Mouse (Mus musculus) midbrain, postnatal 0 days (tissue): ENCODE results near the gene Gramd1a. TPM values are rescaled to one million over a fixed set of nuclear protein-coding genes. Genes with fewer than 3 reads are reported as not detected.

Experiments used
- ATAC-seq: fragments of 200-750 bp; cut with Nextera tagmentation; 2 replicates; pipeline ENCODE4 v1.8.0; 2017; ENCODE audit warnings: moderate number of reproducible peaks, mild to moderate bottlenecking, moderate TSS enrichment, moderate library complexity; ENCODE audit not compliant: low FRiP score
- DNase-seq: peaks from one replicate; pipeline ENCODE4 v3.0.0-alpha.2; 2015; ENCODE audit warnings: low spot score
- H3K27ac ChIP-seq: fragments of 300-500 bp; sonication (generic); 2 replicates; pipeline ENCODE4 v1.5.1; 2014; ENCODE audit warnings: low read depth, mild to moderate bottlenecking, low read length, mixed read lengths
- H3K27me3 ChIP-seq: fragments of 300-500 bp; sonication (generic); 2 replicates; pipeline ENCODE4 v1.6.1; 2014; ENCODE audit warnings: low read length, control low read depth, mixed read lengths; ENCODE audit not compliant: insufficient read depth
- H3K36me3 ChIP-seq: fragments of 300-500 bp; sonication (generic); 2 replicates; pipeline ENCODE4 v1.6.1; 2014; ENCODE audit warnings: low read length, control low read depth, mixed read lengths; ENCODE audit not compliant: insufficient read depth
- H3K4me1 ChIP-seq: fragments of 300-500 bp; sonication (generic); 2 replicates; pipeline ENCODE4 v1.6.1; 2014; ENCODE audit warnings: mild to moderate bottlenecking, control low read depth, antibody characterized with exemption, low read length, mixed read lengths; ENCODE audit not compliant: insufficient read depth
- H3K4me2 ChIP-seq: fragments of 300-500 bp; sonication (generic); 2 replicates; pipeline ENCODE4 v1.6.1; 2014; ENCODE audit warnings: low read depth, mild to moderate bottlenecking, low read length, mixed read lengths; ENCODE audit not compliant: poor library complexity, severe bottlenecking
- H3K4me3 ChIP-seq: fragments of 300-500 bp; sonication (generic); 2 replicates; pipeline ENCODE4 v1.5.1; 2014; ENCODE audit warnings: low read depth, mild to moderate bottlenecking, low read length, moderate library complexity
- H3K9ac ChIP-seq: fragments of 300-500 bp; sonication (generic); replicated peaks from 2 replicates; pipeline ENCODE4 v1.6.1; 2014; ENCODE audit warnings: mild to moderate bottlenecking, low read length, moderate library complexity, mixed read lengths; ENCODE audit not compliant: poor library complexity, severe bottlenecking
- H3K9me3 ChIP-seq: fragments of 300-500 bp; sonication (generic); 2 replicates; pipeline ENCODE4 v1.6.1; 2016; ENCODE audit warnings: low read length, control low read depth
- CTCF ChIP-seq: IDR thresholded peaks from 2 replicates; pipeline ENCODE4 v1.5.1; 2016; ENCODE audit warnings: antibody characterized with exemption, mild to moderate bottlenecking
- WGBS: fragments of 180-500 bp; shearing (Covaris S2); extraction: QIAGEN DNeasy Blood & Tissue Kit; methylation state at CpG from one replicate; pipeline ENCODE4 v1.1.7; 2014; 5-methylcytosine and 5-hydroxymethylcytosine counted together
- polyA plus RNA-seq: library from polyadenylated mRNA; unstranded; fragments of >200 nt; fragmentation: Nextera tagmentation; extraction: Ambion mirVana; gene quantifications from 2 replicates; pipeline ENCODE4 v1.2.1, GENCODE M21; 2015
- total RNA-seq: library from RNA; depleted of rRNA; stranded (reverse); fragments of >200 nt; gene quantifications from 2 replicates; pipeline ENCODE4 v1.2.3, GENCODE M21; 2014

Gene Gramd1a
- total and polyA plus RNA-seq, 2 experiments from 2014 or later = 160 to 270 TPM

- no peak overlapping the region for H3K4me3 ChIP-seq
- H3K9me3 ChIP-seq = no peaks in the 10 kb centered on the region
- H3K27ac ChIP-seq = no peak overlapping the region
- WGBS = 94% methylated on average over 11 of the region's 11 CpGs
- no peak overlapping the region for H3K4me2 ChIP-seq
- no peak overlapping the region for H3K9ac ChIP-seq
- no peaks in the 10 kb centered on the region for H3K36me3 ChIP-seq
- ATAC-seq (no peak), DNase-seq (no peak)
- no peaks in the 10 kb centered on the region for H3K4me1 ChIP-seq
- H3K27me3 ChIP-seq = no peaks in the 10 kb centered on the region
- TF ChIP-seq CTCF = no peak
These were observed 38.2 kb downstream of the Gramd1a start for GRCm38 (mm10) chr7:31117465-31117864.

GRCm38 (mm10) chr7:31116721-31117145, 39.0 kb downstream of the Gramd1a start:
- no peak for ATAC-seq
- H3K4me3 ChIP-seq = no peak overlapping the region
- no peak for TF ChIP-seq CTCF
- DNase-seq = no peak
- no peak overlapping the region for H3K9ac ChIP-seq
- H3K4me1 ChIP-seq = no peaks in the 10 kb centered on the region
- no peaks in the 10 kb centered on the region for H3K9me3 ChIP-seq
- no peaks in the 10 kb centered on the region for H3K36me3 ChIP-seq
- H3K27me3 ChIP-seq = no peaks in the 10 kb centered on the region
- 50% methylated on average over 15 of the region's 16 CpGs for WGBS
- H3K4me2 ChIP-seq = no peak overlapping the region
- H3K27ac ChIP-seq = no peak overlapping the region

- no peaks in the 10 kb centered on the region for H3K27me3 ChIP-seq
- TF ChIP-seq CTCF = no peak
- H3K9me3 ChIP-seq = no peaks in the 10 kb centered on the region
- no peak overlapping the region for H3K27ac ChIP-seq
- DNase-seq (no peak), ATAC-seq (no peak)
- whole genome bisulfite sequencing = 39% methylated on average over 17 of the region's 17 CpGs
- H3K4me1 ChIP-seq = no peaks in the 10 kb centered on the region
- H3K4me2 ChIP-seq = no peak overlapping the region
- no peak overlapping the region for H3K9ac ChIP-seq
- no peak overlapping the region for H3K4me3 ChIP-seq
- no peaks in the 10 kb centered on the region for H3K36me3 ChIP-seq
These were observed 40.1 kb downstream of the Gramd1a start for GRCm38 (mm10) chr7:31115587-31116043.

GRCm38 (mm10) chr7:31115182-31115581, 40.5 kb downstream of the Gramd1a start, which contains the start of gene Hpn:
Gene Hpn, minus strand, starts transcription at chr7:31115290.
- no peak for DNase-seq
- Histone ChIP-seq H3K27me3 (no peaks in the 10 kb centered on the region), H3K4me2 (no peak within 1 kb of the TSS), H3K36me3 (no peaks in the 10 kb centered on the region), H3K4me3 (no peak within 1 kb of the TSS), H3K4me1 (no peaks in the 10 kb centered on the region), H3K9ac (no peak within 1 kb of the TSS), H3K9me3 (no peaks in the 10 kb centered on the region), H3K27ac (no peak within 1 kb of the TSS)
- TF ChIP-seq CTCF = no peak
- WGBS = 22% methylated on average over 11 of the region's 15 CpGs
- no peak for ATAC-seq

- peak; percentile 11; the same call in 1 of the 2 replicates for TF ChIP-seq CTCF
- no peaks in the 10 kb centered on the region for H3K9me3 ChIP-seq
- DNase-seq (no peak), ATAC-seq (no peak; the same call in 1 of the 2 replicates)
- H3K4me3 ChIP-seq = no peak overlapping the region
- no peak overlapping the region for H3K27ac ChIP-seq
- no peaks in the 10 kb centered on the region for H3K27me3 ChIP-seq
- no peaks in the 10 kb centered on the region for H3K4me1 ChIP-seq
- no peak overlapping the region for H3K4me2 ChIP-seq
- no peaks in the 10 kb centered on the region for H3K36me3 ChIP-seq
- H3K9ac ChIP-seq = no peak overlapping the region
- 60% methylated on average over 10 of the region's 10 CpGs for WGBS
These were observed 41.0 kb downstream of the Gramd1a start for GRCm38 (mm10) chr7:31114646-31115045.

GRCm38 (mm10) chr7:31113800-31114199, 41.9 kb downstream of the Gramd1a start:
- DNase-seq (no peak), ATAC-seq (no peak)
- Histone ChIP-seq H3K27me3 (no peaks in the 10 kb centered on the region), H3K9ac (no peak overlapping the region), H3K27ac (no peak overlapping the region), H3K9me3 (no peaks in the 10 kb centered on the region), H3K4me3 (no peak overlapping the region), H3K36me3 (no peaks in the 10 kb centered on the region), H3K4me2 (no peak overlapping the region), H3K4me1 (no peaks in the 10 kb centered on the region)
- 86% methylated on average over 6 of the region's 6 CpGs for WGBS
- no peak for TF ChIP-seq CTCF
